Mouse (Mus musculus): Measurements from ENCODE around the gene Foxn3. TPM values are rescaled to one million over a fixed set of nuclear protein-coding genes. Genes with fewer than 3 reads are reported as not detected.
A peak's percentile ranks its signal among the peaks of the same experiment; 100 is the strongest.

Foxn3 gene
- polyA plus RNA-seq, 1 experiment = 61.0 TPM

- Histone ChIP-seq H3K4me1 (ENCODE audit: control insufficient read depth, insufficient read depth, low read length) (peaks cover 2% of the 10 kb centered on the region), H3K9me3 (replicated peaks; ENCODE audit: control insufficient read depth, insufficient read depth, low read length, poor library complexity, severe bottlenecking) (no peaks in the 10 kb centered on the region), H3K4me3 (ENCODE audit: low read depth, low read length) (no peak overlapping the region), H3K36me3 (ENCODE audit: control insufficient read depth, insufficient read depth, low read length, poor library complexity, severe bottlenecking) (no peaks in the 10 kb centered on the region), H3K27ac (ENCODE audit: insufficient read depth, low read length) (no peak overlapping the region), H3K27me3 (ENCODE audit: control insufficient read depth, insufficient read depth, low read length, poor library complexity, severe bottlenecking) (no peaks in the 10 kb centered on the region), H3K9ac (ENCODE audit: low read depth, poor library complexity, severe bottlenecking) (no peak overlapping the region)
- TF ChIP-seq CTCF (IDR thresholded peaks at IDR 0.05; ENCODE audit: low read depth, low read length) (no peak), EP300 (IDR thresholded peaks at IDR 0.05; ENCODE audit: insufficient read depth, low read depth, low read length) (no peak), POLR2A (IDR thresholded peaks at IDR 0.05; ENCODE audit: insufficient read depth, low read length) (no peak)
Measured at GRCm38 (mm10) chr12:99543421-99544195, 19.8 kb downstream of the Foxn3 start.

- Histone ChIP-seq H3K4me1 (ENCODE audit: control insufficient read depth, insufficient read depth, low read length) (no peaks in the 10 kb centered on the region), H3K9ac (ENCODE audit: low read depth, poor library complexity, severe bottlenecking) (no peak overlapping the region), H3K27ac (ENCODE audit: insufficient read depth, low read length) (no peak overlapping the region), H3K36me3 (ENCODE audit: control insufficient read depth, insufficient read depth, low read length, poor library complexity, severe bottlenecking) (no peaks in the 10 kb centered on the region), H3K27me3 (ENCODE audit: control insufficient read depth, insufficient read depth, low read length, poor library complexity, severe bottlenecking) (no peaks in the 10 kb centered on the region), H3K4me3 (ENCODE audit: low read depth, low read length) (no peak overlapping the region), H3K9me3 (replicated peaks; ENCODE audit: control insufficient read depth, insufficient read depth, low read length, poor library complexity, severe bottlenecking) (no peaks in the 10 kb centered on the region; the same call in 1 of the 2 replicates)
- TF ChIP-seq EP300 (IDR thresholded peaks at IDR 0.05; ENCODE audit: insufficient read depth, low read depth, low read length) (no peak), CTCF (IDR thresholded peaks at IDR 0.05; ENCODE audit: low read depth, low read length) (peak; percentile 38)
Measured at GRCm38 (mm10) chr12:99540201-99540600, 23.2 kb downstream of the Foxn3 start.

DNA sequence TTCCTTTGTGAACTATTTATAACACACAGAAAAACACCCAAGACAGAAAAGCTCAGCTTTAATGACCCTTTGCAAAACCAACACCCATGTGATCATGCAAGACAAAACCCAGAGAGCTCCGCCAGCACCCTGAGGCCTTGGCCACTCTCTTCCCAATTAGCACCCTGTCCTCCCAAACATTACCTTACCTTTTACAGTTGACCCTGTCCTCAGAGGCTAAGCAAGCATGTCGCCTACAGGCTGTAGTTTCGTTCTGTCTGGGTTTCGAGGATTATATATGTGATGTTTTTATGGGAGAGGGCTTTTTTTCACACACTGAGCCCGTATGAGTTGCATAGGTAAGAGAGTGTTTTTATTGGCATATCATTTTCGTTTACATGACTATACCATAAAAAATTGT, 26.1 kb downstream of the Foxn3 start:
- Histone ChIP-seq H3K4me1 (ENCODE audit: control insufficient read depth, insufficient read depth, low read length) (no peaks in the 10 kb centered on the region), H3K27me3 (ENCODE audit: control insufficient read depth, insufficient read depth, low read length, poor library complexity, severe bottlenecking) (no peaks in the 10 kb centered on the region), H3K9me3 (replicated peaks; ENCODE audit: control insufficient read depth, insufficient read depth, low read length, poor library complexity, severe bottlenecking) (no peaks in the 10 kb centered on the region; the same call in 1 of the 2 replicates), H3K36me3 (ENCODE audit: control insufficient read depth, insufficient read depth, low read length, poor library complexity, severe bottlenecking) (no peaks in the 10 kb centered on the region), H3K27ac (ENCODE audit: insufficient read depth, low read length) (no peak overlapping the region), H3K9ac (ENCODE audit: low read depth, poor library complexity, severe bottlenecking) (no peak overlapping the region), H3K4me3 (ENCODE audit: low read depth, low read length) (no peak overlapping the region)
- TF ChIP-seq POLR2A (IDR thresholded peaks at IDR 0.05; ENCODE audit: insufficient read depth, low read length) (no peak), CTCF (IDR thresholded peaks at IDR 0.05; ENCODE audit: low read depth, low read length) (no peak), EP300 (IDR thresholded peaks at IDR 0.05; ENCODE audit: insufficient read depth, low read depth, low read length) (no peak)

- Histone ChIP-seq H3K4me3 (ENCODE audit: low read depth, low read length) (no peak overlapping the region), H3K9ac (ENCODE audit: low read depth, poor library complexity, severe bottlenecking) (no peak overlapping the region), H3K36me3 (ENCODE audit: control insufficient read depth, insufficient read depth, low read length, poor library complexity, severe bottlenecking) (no peaks in the 10 kb centered on the region), H3K27ac (ENCODE audit: insufficient read depth, low read length) (no peak overlapping the region), H3K27me3 (ENCODE audit: control insufficient read depth, insufficient read depth, low read length, poor library complexity, severe bottlenecking) (no peaks in the 10 kb centered on the region), H3K4me1 (ENCODE audit: control insufficient read depth, insufficient read depth, low read length) (no peaks in the 10 kb centered on the region), H3K9me3 (replicated peaks; ENCODE audit: control insufficient read depth, insufficient read depth, low read length, poor library complexity, severe bottlenecking) (no peaks in the 10 kb centered on the region; the same call in 1 of the 2 replicates)
- TF ChIP-seq CTCF (IDR thresholded peaks at IDR 0.05; ENCODE audit: low read depth, low read length) (no peak), POLR2A (IDR thresholded peaks at IDR 0.05; ENCODE audit: insufficient read depth, low read length) (no peak), EP300 (IDR thresholded peaks at IDR 0.05; ENCODE audit: insufficient read depth, low read depth, low read length) (no peak)
Measured at GRCm38 (mm10) chr12:99536426-99536825, 27.0 kb downstream of the Foxn3 start.

DNA sequence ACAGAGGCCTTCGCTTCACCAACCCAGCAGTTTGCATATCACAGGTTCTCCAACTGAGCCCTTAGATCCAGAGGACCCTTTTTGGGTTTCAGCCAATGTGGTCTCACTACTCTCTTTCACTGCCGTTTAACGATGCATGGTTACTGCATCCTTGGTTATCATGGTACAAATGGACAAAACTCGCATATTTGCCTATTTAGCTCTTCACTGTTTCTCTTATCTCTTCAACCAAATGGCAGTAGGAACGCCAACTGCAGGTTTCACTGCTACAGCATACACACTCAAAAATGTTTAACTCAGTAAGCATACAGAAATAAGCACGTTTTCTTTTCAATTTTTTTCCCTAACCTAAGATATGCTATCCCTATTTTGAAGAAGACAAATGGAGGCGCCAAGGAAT, 31.0 kb downstream of the Foxn3 start:
- Histone ChIP-seq H3K27ac (ENCODE audit: insufficient read depth, low read length) (no peak overlapping the region), H3K4me3 (ENCODE audit: low read depth, low read length) (no peak overlapping the region), H3K27me3 (ENCODE audit: control insufficient read depth, insufficient read depth, low read length, poor library complexity, severe bottlenecking) (no peaks in the 10 kb centered on the region), H3K4me1 (ENCODE audit: control insufficient read depth, insufficient read depth, low read length) (no peaks in the 10 kb centered on the region), H3K9me3 (replicated peaks; ENCODE audit: control insufficient read depth, insufficient read depth, low read length, poor library complexity, severe bottlenecking) (no peaks in the 10 kb centered on the region; the same call in 1 of the 2 replicates), H3K9ac (ENCODE audit: low read depth, poor library complexity, severe bottlenecking) (no peak overlapping the region), H3K36me3 (ENCODE audit: control insufficient read depth, insufficient read depth, low read length, poor library complexity, severe bottlenecking) (no peaks in the 10 kb centered on the region)
- TF ChIP-seq POLR2A (IDR thresholded peaks at IDR 0.05; ENCODE audit: insufficient read depth, low read length) (no peak), EP300 (IDR thresholded peaks at IDR 0.05; ENCODE audit: insufficient read depth, low read depth, low read length) (no peak), CTCF (IDR thresholded peaks at IDR 0.05; ENCODE audit: low read depth, low read length) (no peak)

GRCm38 (mm10) chr12:99529687-99530411, 33.5 kb downstream of the Foxn3 start:
- H3K4me3 ChIP-seq (ENCODE audit: low read depth, low read length) = no peak overlapping the region
- H3K27me3 ChIP-seq (ENCODE audit: control insufficient read depth, insufficient read depth, low read length, poor library complexity, severe bottlenecking) = no peaks in the 10 kb centered on the region
- no peaks in the 10 kb centered on the region for H3K36me3 ChIP-seq (ENCODE audit: control insufficient read depth, insufficient read depth, low read length, poor library complexity, severe bottlenecking)
- no peak for TF ChIP-seq CTCF (IDR thresholded peaks at IDR 0.05; ENCODE audit: low read depth, low read length)
- no peak for TF ChIP-seq POLR2A (IDR thresholded peaks at IDR 0.05; ENCODE audit: insufficient read depth, low read length)
- TF ChIP-seq EP300 (IDR thresholded peaks at IDR 0.05; ENCODE audit: insufficient read depth, low read depth, low read length) = no peak
- no peak overlapping the region for H3K9ac ChIP-seq (ENCODE audit: low read depth, poor library complexity, severe bottlenecking)
- H3K27ac ChIP-seq (ENCODE audit: insufficient read depth, low read length) = no peak overlapping the region
- no peaks in the 10 kb centered on the region for H3K4me1 ChIP-seq (ENCODE audit: control insufficient read depth, insufficient read depth, low read length)
- no peaks in the 10 kb centered on the region for H3K9me3 ChIP-seq (replicated peaks; ENCODE audit: control insufficient read depth, insufficient read depth, low read length, poor library complexity, severe bottlenecking)

All from ES-Bruce4 (cell line).